Mouse (Mus musculus): ENCODE data around the gene Tnrc18. TPM values are rescaled to one million over a fixed set of nuclear protein-coding genes. Genes with fewer than 3 reads are reported as not detected.

Tnrc18 gene
- polyA plus RNA-seq, 1 experiment = 48.6 TPM

DNA sequence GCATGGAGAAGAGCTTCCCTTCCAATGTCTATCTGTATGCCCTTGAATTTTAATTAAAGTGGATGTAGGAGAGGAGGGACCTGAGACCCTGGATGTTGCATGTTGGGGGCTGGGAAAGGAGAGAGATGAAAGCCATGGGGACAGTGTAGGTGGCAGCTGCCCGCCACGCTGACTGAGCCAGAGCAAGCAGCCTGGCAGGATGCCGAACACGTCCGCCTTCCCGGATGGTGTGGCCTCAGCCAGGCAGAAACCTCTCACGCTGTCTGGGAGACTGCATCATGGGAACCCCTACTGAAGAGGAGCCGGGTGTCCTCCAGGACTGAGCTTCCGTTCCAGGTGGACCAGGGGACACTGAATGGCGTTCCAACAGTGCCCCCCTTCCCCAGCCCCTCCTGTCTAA, 113.9 kb downstream of the Tnrc18 start:
- TF ChIP-seq POLR2A (IDR thresholded peaks at IDR 0.05; ENCODE audit: control insufficient read depth, extremely low read depth, insufficient read depth, low read length, poor library complexity) = no peak
- TF ChIP-seq CTCF (IDR thresholded peaks at IDR 0.05; ENCODE audit: borderline replicate concordance, control insufficient read depth, extremely low read depth, insufficient read depth, low read length, poor library complexity) = no peak
- no peaks in the 10 kb centered on the region for H3K36me3 ChIP-seq (ENCODE audit: control insufficient read depth, insufficient read depth, low read length)
- 89% methylated on average over 10 of the region's 10 CpGs for WGBS

DNA sequence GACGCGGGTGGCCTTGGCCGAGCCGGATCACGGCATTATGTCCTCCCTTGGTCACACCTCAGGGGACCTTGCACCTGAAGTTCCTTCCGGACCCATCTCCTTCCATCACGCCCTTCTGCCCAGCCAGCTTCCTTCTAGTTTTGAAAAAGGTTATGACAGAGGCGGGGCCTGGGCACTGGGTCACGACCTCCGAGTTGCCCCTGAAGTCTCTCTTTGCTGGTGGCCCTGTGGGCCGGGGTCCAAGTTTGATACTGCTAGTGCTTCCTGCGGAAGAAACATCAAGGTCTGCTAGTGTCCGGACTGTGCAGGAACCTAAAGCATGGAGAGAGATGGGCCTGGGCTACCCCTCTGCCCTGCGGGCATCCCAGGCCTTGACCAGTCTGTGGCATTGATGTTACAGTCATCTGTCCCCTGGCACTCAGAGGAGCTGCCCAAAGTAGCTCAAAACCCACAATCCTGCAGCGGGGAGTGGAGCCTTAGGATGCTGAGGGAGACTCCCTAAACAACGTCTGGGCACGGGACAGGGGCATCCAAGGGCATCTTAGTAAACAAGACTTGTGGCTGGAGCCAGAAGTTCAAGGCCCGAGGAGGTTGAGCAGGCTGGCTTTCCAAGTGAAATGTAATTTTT, 114.8 kb downstream of the Tnrc18 start:
- Histone ChIP-seq H3K27me3 (ENCODE audit: control insufficient read depth, insufficient read depth, low read length) (peaks cover 14% of the 10 kb centered on the region), H3K4me3 (ENCODE audit: control insufficient read depth, insufficient read depth, low read length) (peak overlapping the region; percentile 31), H3K27ac (ENCODE audit: control insufficient read depth, insufficient read depth, low read length) (no peak overlapping the region), H3K36me3 (ENCODE audit: control insufficient read depth, insufficient read depth, low read length) (no peaks in the 10 kb centered on the region), H3K4me1 (replicated peaks; ENCODE audit: control insufficient read depth, insufficient read depth, low read length) (peaks cover 4% of the 10 kb centered on the region)
- no peak for DNase-seq
- 31% methylated on average over 18 of the region's 18 CpGs for WGBS
- TF ChIP-seq CTCF (IDR thresholded peaks at IDR 0.05; ENCODE audit: borderline replicate concordance, control insufficient read depth, extremely low read depth, insufficient read depth, low read length, poor library complexity) (no peak), POLR2A (IDR thresholded peaks at IDR 0.05; ENCODE audit: control insufficient read depth, extremely low read depth, insufficient read depth, low read length, poor library complexity) (no peak)

More for the DNA sequence above, 113.9 kb downstream of the Tnrc18 start:
- DNase-seq = no peak
- H3K4me3 ChIP-seq (ENCODE audit: control insufficient read depth, insufficient read depth, low read length) = no peak overlapping the region
- peaks cover 4% of the 10 kb centered on the region for H3K4me1 ChIP-seq (replicated peaks; ENCODE audit: control insufficient read depth, insufficient read depth, low read length)
- H3K27me3 ChIP-seq (ENCODE audit: control insufficient read depth, insufficient read depth, low read length) = peaks cover 14% of the 10 kb centered on the region
- no peak overlapping the region for H3K27ac ChIP-seq (ENCODE audit: control insufficient read depth, insufficient read depth, low read length)

DNA sequence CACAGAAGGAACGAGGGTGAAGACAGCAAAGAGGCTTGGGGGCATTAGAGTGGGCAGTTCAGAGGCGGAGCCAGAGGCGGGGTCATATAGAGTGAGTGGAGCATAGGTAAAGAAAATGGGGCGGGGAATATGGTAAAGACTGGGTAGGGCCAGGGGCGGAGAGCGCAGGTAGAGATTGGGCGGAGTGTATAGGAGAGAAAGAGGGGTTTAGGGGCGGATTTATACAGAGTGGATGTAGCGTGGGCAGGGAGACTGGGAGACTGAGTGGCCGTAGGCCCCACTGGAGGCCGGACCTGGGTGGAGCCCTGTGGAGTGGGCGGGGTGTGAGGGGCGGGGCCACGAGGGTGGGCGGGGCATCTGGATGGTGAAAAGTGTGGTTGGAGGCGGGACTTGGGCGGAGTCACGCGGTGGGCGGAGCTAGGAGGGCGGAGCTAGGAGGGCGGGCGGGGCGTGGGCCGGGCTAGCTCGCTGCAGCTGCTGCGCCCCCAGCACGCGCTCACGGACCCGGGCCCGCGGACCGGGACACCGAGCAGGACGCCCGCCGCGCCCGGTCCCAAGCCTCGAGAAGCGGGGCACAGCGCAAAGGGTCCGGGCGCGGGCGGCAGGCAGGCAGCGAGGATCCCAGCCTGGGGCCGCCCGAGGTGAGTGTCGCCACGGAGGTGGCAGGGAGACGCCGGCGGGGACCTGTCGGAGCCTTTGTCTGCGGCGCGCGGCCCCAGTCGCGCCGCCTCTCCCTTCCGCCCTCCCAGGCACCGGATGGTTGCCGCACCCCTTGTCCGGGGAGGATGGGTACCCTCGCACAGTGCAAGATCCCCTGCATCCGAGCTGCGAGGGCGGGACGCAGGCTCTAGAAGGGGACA, 115.6 kb downstream of the Tnrc18 start:
- H3K27ac ChIP-seq (ENCODE audit: control insufficient read depth, insufficient read depth, low read length) = no peak overlapping the region
- no peak for TF ChIP-seq POLR2A (IDR thresholded peaks at IDR 0.05; ENCODE audit: control insufficient read depth, extremely low read depth, insufficient read depth, low read length, poor library complexity)
- no peak for TF ChIP-seq CTCF (IDR thresholded peaks at IDR 0.05; ENCODE audit: borderline replicate concordance, control insufficient read depth, extremely low read depth, insufficient read depth, low read length, poor library complexity)
- peak overlapping the region; percentile 31 for H3K4me3 ChIP-seq (ENCODE audit: control insufficient read depth, insufficient read depth, low read length)
- H3K4me1 ChIP-seq (replicated peaks; ENCODE audit: control insufficient read depth, insufficient read depth, low read length) = peaks cover 4% of the 10 kb centered on the region
- H3K36me3 ChIP-seq (ENCODE audit: control insufficient read depth, insufficient read depth, low read length) = no peaks in the 10 kb centered on the region
- H3K27me3 ChIP-seq (ENCODE audit: control insufficient read depth, insufficient read depth, low read length) = peaks cover 14% of the 10 kb centered on the region
- WGBS = 3% methylated on average over 69 of the region's 72 CpGs
- DNase-seq = no peak

DNA sequence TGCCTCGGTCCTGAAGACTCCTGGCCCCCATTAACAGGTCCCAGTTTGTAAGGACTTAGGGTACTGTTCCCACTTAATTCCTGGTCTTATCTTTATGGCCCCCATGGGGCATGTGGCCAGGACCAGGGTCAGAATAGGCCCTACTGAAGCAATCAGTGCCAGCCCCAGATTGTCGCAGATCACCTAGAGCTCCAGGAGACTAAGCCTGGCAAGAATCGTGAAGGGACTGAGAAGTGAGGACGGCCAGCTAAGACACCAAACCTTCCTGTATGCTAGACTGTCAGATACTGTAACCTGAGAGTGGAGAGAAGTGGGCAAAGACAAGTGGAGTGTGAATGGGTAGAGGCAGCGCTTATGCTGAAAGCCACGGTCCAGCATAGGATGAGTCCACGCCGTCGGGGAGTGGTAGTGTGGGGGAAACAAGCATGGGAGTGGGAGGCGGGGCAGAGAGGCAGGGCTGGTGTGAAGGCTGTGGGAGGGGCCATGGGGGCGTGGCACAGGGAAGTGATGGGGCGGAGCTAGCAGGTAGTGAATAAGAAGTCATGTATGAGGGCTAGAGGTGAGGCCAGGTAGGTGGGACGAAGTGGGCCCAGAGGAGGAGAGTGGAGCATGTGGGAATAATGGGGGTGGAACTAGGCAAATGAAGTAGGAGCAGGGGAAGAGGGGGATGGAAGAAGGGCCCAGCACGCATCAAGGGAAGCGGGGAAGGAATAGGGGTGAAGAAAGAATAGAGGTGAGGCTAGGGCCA, 116.4 kb downstream of the Tnrc18 start:
- H3K36me3 ChIP-seq (ENCODE audit: control insufficient read depth, insufficient read depth, low read length) = no peaks in the 10 kb centered on the region
- TF ChIP-seq POLR2A (IDR thresholded peaks at IDR 0.05; ENCODE audit: control insufficient read depth, extremely low read depth, insufficient read depth, low read length, poor library complexity) = no peak
- no peak for TF ChIP-seq CTCF (IDR thresholded peaks at IDR 0.05; ENCODE audit: borderline replicate concordance, control insufficient read depth, extremely low read depth, insufficient read depth, low read length, poor library complexity)
- no peak for DNase-seq
- H3K27me3 ChIP-seq (ENCODE audit: control insufficient read depth, insufficient read depth, low read length) = peaks cover 14% of the 10 kb centered on the region
- peaks cover 4% of the 10 kb centered on the region for H3K4me1 ChIP-seq (replicated peaks; ENCODE audit: control insufficient read depth, insufficient read depth, low read length)
- no peak overlapping the region for H3K27ac ChIP-seq (ENCODE audit: control insufficient read depth, insufficient read depth, low read length)
- WGBS = 16% methylated on average over 15 of the region's 15 CpGs
- no peak overlapping the region for H3K4me3 ChIP-seq (ENCODE audit: control insufficient read depth, insufficient read depth, low read length)

DNA sequence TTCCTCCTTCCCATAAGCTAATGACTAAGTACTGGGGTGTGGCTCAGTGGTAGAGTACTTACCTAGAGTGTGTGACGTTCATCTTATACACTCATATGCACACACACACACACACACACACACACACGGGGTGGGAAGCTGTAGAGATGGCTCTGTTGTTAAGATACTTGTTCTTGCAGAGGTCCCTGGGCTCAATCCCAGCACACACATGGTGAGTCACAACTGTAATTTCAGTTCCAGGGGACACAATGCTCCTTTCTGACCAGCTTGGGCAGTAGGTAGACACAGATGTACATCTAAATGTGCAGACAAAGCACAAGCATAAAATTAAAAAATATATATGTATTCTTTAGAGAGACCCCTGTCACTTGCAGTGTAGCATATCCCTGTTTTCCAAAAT, 119.7 kb downstream of the Tnrc18 start:
- peaks cover 4% of the 10 kb centered on the region for H3K4me1 ChIP-seq (replicated peaks; ENCODE audit: control insufficient read depth, insufficient read depth, low read length)
- no peak for TF ChIP-seq POLR2A (IDR thresholded peaks at IDR 0.05; ENCODE audit: control insufficient read depth, extremely low read depth, insufficient read depth, low read length, poor library complexity)
- TF ChIP-seq CTCF (IDR thresholded peaks at IDR 0.05; ENCODE audit: borderline replicate concordance, control insufficient read depth, extremely low read depth, insufficient read depth, low read length, poor library complexity) = no peak
- H3K27ac ChIP-seq (ENCODE audit: control insufficient read depth, insufficient read depth, low read length) = no peak overlapping the region
- peaks cover 13% of the 10 kb centered on the region for H3K27me3 ChIP-seq (ENCODE audit: control insufficient read depth, insufficient read depth, low read length)
- H3K4me3 ChIP-seq (ENCODE audit: control insufficient read depth, insufficient read depth, low read length) = no peak overlapping the region
- 74% methylated on average over 2 of the region's 2 CpGs for WGBS
- H3K36me3 ChIP-seq (ENCODE audit: control insufficient read depth, insufficient read depth, low read length) = no peaks in the 10 kb centered on the region
- no peak for DNase-seq

DNA sequence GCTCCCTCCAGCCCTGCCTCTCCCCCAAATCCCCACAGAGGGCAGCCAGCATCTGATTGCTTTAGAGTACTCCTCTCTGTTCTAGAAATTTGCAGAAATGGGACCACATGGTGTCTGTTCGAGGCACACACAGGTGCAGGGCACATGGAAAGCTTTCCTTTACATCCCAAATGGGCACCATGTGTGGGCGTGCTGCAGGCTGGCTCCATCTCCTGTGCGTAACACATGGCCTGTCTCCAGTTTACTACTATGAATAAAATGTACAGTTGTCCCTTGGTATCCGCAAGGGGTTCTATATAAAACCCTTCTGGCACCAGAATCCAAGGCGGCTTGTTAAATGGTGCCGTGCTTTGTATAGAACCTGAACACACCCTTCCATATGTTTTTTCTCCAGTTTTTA, 120.6 kb downstream of the Tnrc18 start:
- Histone ChIP-seq H3K27me3 (ENCODE audit: control insufficient read depth, insufficient read depth, low read length) (peaks cover 7% of the 10 kb centered on the region), H3K27ac (ENCODE audit: control insufficient read depth, insufficient read depth, low read length) (no peak overlapping the region), H3K36me3 (ENCODE audit: control insufficient read depth, insufficient read depth, low read length) (no peaks in the 10 kb centered on the region), H3K4me1 (replicated peaks; ENCODE audit: control insufficient read depth, insufficient read depth, low read length) (no peaks in the 10 kb centered on the region), H3K4me3 (ENCODE audit: control insufficient read depth, insufficient read depth, low read length) (no peak overlapping the region)
- WGBS = 97% methylated on average over 6 of the region's 6 CpGs
- TF ChIP-seq CTCF (IDR thresholded peaks at IDR 0.05; ENCODE audit: borderline replicate concordance, control insufficient read depth, extremely low read depth, insufficient read depth, low read length, poor library complexity) (no peak), POLR2A (IDR thresholded peaks at IDR 0.05; ENCODE audit: control insufficient read depth, extremely low read depth, insufficient read depth, low read length, poor library complexity) (no peak)
- no peak for DNase-seq
